Mouse (Mus musculus): Measurements from ENCODE around the gene Pitpna.

The Pitpna gene

GRCm38 (mm10) chr11:75635315-75635714 is 47.4 kb downstream of the Pitpna start:
- no peak for DNase-seq

- no peak for DNase-seq
Measured at GRCm38 (mm10) chr11:75643323-75643722, 55.4 kb downstream of the Pitpna start.

- peak; percentile 54 for DNase-seq
Measured at GRCm38 (mm10) chr11:75644684-75645083, 56.8 kb downstream of the Pitpna start.

GRCm38 (mm10) chr11:75647681-75648211 is 59.8 kb downstream of the Pitpna start:
- DNase-seq, result no peak

- DNase-seq, result no peak
Measured at GRCm38 (mm10) chr11:75649155-75649561, 61.3 kb downstream of the Pitpna start.

- DNase-seq, result no peak
Measured at GRCm38 (mm10) chr11:75650311-75650710, 62.4 kb downstream of the Pitpna start, which contains the start of gene Myo1c. Gene Myo1c (plus strand): TSS chr11:75650504.

GRCm38 (mm10) chr11:75650958-75651425 is 63.1 kb downstream of the Pitpna start:
- no peak for DNase-seq

GRCm38 (mm10) chr11:75651426-75652221 is 63.7 kb downstream of the Pitpna start:
- DNase-seq, result peak; percentile 77

- DNase-seq, result peak; percentile 72
Measured at GRCm38 (mm10) chr11:75652222-75652941, 64.5 kb downstream of the Pitpna start.

GRCm38 (mm10) chr11:75652942-75653684 is 65.2 kb downstream of the Pitpna start:
- DNase-seq, result peak; percentile 34

GRCm38 (mm10) chr11:75653781-75654470 is 66.0 kb downstream of the Pitpna start:
- peak; percentile 86 for DNase-seq

- DNase-seq, result peak; percentile 75
Measured at GRCm38 (mm10) chr11:75654471-75655390, 66.8 kb downstream of the Pitpna start.

GRCm38 (mm10) chr11:75655621-75656545 is 68.0 kb downstream of the Pitpna start:
- peak; percentile 72 for DNase-seq

GRCm38 (mm10) chr11:75656621-75657590 is 69.0 kb downstream of the Pitpna start:
- no peak for DNase-seq

- no peak for DNase-seq
Measured at GRCm38 (mm10) chr11:75657841-75658240, 69.9 kb downstream of the Pitpna start.

GRCm38 (mm10) chr11:75658311-75658710 is 70.4 kb downstream of the Pitpna start:
- DNase-seq, result no peak

GRCm38 (mm10) chr11:75658996-75659750 is 71.3 kb downstream of the Pitpna start:
- no peak for DNase-seq

- DNase-seq, result no peak
Measured at GRCm38 (mm10) chr11:75660081-75660590, 72.2 kb downstream of the Pitpna start.
